Mouse (Mus musculus): Measurements from ENCODE around the gene Scand1.

Gene Scand1

DNA sequence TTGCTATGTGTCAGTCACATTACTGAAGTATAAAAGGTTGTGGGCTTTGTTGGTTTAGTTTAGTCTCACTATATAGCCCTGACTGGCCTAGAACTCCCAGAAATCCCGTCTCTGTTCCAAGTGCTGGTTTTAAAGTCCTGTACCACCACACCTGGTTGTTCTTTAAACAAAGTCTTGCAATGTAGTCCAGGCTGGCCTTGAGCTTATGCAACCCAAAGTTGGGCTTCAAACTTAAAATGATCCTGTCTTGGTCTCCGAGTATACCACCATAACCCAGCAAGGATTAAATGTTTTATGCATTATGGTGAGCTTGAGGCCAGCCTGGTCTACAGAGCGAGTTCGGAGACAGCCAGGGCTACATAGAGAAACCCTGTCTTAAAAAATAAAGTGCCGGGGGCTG lies 2.6 kb downstream of the Scand1 start:
- DNase-seq (ENCODE audit: low read depth, low spot score), result no peak

DNA sequence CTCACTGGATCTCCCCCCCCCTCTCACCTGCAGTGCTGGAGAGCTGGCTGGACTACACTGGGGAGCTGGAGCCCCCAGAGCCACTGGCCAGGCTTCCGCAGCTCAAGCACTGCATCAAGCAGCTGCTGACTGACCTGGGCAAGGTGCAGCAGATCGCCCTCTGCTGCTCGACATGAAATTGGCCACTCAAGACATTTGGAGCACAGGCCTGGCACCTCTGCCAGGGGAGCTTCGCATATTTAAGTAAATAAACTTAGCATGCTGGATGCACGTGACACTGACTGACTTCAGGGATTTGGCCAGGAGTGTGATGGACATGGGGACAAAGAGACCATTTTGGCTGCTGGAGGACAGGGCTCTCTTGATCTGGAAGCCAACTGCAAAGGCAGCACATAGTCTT lies 5.2 kb downstream of the Scand1 start:
- DNase-seq (ENCODE audit: low read depth, low spot score), result peak; percentile 51

DNA sequence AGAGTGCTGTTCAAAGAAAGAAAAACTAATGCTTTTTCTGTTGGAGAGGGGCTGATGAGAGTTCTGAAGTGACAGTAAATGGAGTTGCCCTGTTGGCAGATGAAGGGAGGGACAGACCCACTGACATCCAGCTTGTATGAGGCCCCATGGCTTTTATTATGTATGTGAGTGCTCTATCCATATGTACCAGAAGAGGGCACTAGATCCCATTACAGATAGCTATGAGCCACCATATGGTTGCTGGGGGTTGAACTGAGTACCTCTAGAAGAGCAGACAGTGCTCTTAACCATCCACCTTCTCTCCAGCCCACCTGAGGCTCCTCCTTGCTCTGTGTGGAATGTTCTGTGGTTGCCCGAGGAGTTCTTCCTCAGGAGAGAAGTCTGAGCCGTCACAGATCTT lies 6.7 kb downstream of the Scand1 start:
- DNase-seq (ENCODE audit: low read depth, low spot score), result peak; percentile 75

DNA sequence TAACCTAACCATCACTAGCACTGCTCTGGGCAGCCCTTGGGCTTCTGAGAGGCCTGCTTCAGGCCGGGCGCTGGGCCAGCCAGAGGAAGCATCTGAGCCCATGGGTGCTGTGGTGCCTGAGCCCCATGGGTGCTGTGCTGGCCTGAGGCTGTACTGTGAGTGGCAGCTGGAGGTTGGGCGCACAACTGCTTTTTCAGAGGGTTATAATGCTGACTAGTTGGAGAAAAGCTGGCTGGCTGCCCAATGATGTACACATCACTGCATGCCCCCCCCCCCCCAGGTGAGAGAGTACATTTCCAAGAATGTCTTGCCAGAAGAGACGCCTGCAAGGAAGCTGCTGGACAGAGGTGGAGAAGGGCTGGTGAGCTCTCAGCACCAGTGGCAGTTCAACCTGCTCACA lies 8.2 kb downstream of the Scand1 start:
- no peak for DNase-seq (ENCODE audit: low read depth, low spot score)

DNA sequence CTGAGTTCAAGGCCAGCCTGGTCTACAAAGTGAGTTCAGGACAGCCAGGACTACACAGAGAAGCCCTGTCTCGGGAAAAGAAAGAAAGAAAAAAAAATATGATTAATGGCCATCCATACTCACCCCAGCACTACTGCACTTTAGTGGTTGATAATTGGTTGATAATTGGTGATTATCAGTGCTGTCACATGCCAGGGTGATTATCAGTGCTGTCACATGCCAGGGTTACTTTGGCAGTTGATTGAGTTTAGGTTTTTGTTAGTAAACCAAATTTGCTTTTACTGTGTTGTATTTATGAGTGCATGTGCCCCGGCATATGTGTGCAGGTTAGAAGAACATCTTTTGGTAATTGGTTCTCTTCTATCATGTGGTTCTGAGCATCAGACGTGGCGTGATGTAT lies 10.4 kb downstream of the Scand1 start:
- no peak for DNase-seq (ENCODE audit: low read depth, low spot score)

DNA sequence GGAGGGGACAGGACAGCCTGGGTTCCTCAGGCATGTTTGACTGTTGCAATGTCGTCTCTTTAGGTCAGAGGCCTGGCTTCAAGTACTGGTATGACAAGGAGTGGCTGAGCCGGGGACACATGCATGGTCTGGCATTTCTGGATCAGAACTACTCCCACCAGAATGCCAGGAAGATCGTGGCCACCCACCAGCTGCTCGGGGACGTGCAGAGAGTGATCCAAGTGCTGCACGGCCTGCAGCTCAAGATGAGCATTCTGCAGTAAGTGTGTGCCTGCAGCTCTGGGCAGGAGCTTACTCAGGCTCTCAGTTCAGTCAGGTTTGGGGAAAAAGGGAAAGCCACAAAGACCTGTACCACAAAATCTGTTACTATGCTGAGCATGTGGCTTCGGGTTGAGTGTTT lies 14.0 kb downstream of the Scand1 start:
- no peak for DNase-seq (ENCODE audit: low read depth, low spot score)

DNA sequence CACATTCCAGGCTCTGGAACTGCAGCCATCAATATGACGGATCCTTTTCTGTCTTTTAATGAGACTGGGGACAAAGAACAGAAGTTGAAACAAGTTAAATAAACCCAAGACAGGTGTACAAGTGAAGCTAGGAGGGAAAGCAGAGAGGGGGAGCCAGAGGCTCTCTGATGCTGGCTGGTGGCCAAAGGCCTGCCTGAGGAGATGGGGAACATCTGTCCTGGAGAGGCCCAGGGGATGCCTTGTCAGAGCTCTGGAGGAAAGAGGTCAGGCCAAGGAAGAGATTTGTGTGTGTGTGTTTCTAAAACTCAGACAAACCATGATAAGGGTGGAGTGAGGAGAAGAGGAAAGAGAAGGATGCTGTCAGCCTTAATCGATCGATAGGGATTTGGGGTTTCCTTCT lies 14.9 kb downstream of the Scand1 start:
- no peak for DNase-seq (ENCODE audit: low read depth, low spot score)

DNA sequence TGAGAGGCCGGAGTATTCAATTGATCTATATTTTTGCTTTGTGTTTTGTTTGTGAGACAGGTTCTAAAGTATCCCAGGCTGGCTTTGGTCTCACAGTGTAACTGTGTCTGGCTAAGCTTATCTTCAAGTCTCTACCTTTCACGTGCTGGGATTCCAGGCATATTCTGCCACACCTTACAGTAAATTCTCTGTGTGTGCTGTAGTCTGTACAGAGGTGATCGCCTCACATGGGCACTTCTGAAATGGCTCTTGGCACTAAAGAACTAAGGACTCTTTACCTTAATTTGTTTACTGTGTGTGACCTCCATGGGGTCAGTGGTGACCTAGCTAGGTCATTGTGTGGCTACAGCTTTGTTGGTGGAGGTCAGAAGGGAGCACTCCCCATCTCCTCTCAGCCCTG lies 16.3 kb downstream of the Scand1 start:
- no peak for DNase-seq (ENCODE audit: low read depth, low spot score)

DNA sequence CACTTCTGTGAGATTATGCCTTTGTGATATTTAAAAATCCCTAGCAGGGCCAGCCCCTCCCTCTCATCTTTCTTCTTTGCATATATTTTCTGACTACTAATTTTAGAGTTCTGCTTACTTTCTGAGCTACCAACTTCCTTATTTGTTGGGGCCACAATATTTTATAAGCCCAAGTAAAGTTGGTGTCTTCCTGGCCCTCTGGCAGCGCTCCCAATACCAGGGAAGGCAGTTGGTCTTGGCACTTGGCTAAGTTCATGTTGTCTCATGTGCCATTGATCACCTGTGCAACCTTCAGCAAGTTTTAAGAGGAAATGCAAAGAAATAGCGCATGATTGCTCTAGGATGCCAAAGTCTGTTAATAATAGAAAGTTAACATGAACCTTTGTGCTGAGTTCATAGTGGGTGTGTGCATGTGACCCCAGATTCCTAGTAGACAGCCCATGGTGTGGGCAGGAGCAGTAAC lies 16.9 kb downstream of the Scand1 start:
- DNase-seq (ENCODE audit: low read depth, low spot score), result no peak

DNA sequence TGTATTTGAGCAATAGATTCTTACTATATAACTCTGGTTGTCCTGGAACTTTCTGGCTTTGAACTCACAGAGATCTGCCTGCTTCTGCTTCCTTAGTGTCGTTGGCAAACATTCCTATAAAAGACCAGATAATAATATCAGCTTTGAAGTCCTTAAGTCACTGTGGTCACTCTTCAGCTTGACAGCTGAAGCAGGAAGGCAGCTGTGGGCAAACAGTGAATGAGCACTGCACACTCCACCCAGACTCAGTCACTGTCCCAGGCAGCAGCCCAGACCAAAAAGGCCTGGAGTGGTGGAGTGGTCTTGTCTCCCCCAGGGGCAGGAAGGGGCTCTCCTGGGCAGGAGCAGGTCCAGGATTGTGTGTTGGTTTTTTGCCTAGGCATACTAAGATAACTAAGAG lies 20.5 kb downstream of the Scand1 start:
- no peak for DNase-seq (ENCODE audit: low read depth, low spot score)

DNA sequence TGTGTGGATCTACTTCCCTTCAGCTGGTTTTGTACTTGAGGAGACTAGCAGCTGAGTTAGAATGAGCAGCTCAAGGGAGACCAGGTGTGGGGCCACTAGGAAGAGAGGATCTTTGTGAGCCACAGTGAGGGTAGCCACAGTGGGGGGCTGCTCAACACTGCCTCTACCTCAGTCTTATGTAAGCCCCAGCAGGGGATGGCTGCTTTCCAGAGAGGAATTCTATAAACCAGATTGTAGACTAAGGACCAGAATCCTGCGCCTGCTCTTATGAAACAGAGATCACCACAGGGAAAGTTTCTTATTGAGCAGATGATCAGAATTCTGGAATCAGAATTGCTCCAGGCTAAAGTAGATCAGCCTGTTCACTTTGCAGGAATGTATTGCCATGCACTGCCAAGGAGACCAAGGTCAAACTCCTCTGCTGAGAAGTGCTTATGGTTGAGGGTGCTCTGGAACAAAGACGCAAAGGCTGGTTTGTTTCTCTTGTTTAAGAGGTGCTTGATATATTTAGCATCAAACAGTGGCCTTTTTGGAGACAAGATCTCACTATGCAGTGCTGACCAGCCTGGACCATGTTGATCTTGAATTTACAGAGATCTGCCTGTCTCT lies 22.8 kb downstream of the Scand1 start:
- DNase-seq (ENCODE audit: low read depth, low spot score), result no peak

DNA sequence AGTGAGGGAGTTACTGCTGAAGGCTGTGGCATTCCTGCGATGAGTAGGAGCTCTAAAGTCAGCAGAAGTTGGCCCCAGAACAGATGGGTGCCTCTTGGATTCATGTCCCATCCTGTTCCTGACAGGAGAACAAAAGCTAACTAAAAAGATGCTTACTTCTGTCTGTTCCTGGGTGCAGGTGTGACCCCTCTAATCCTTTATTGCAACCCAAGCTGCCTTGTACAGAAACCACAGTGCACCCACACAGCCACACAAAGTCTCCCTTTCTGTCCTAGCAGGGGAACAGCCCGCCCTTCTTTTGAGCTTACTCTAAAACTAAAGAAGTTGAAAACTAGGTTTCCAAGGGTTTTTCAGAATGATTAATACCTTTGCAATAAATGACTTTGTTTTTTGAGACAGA lies 24.3 kb downstream of the Scand1 start:
- DNase-seq (ENCODE audit: low read depth, low spot score), result no peak

DNA sequence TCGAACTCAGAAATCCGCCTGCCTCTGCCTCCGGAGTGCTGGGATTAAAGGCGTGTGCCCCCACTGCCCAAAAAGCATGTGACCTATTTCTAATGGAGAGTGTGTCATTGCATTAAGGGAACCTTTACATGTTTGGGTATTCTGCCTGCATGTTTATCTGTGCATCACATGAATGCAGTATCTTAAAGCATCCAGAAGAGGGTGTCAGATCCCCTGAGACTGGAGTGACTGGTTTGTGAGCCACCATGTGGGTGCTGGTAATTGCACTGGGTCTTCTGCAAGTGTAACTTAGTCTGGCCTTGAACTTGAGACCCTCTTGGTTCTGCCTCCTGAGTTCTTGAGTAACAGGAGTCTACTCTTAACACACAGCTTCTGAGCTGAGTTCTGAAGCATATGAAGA lies 25.8 kb downstream of the Scand1 start:
- DNase-seq (ENCODE audit: low read depth, low spot score), result no peak

DNA sequence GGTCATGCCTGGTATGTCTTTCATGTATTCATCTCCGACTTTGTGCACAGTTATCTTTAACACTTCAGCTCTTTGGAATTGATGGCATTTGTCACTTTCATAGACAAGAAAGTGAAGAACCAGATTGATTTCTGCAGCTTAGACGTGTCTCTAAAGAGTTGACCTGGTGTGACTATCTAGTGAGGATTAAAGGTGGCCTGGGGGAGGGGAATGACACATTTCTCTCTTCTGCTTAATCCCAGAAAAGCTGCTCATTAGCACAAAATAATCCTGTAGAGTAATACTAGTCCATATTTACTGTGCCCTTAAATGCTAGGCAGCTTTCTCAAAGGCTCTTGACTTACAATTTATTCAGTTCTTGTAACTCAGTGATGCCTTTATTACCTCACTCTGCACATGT lies 27.3 kb downstream of the Scand1 start:
- DNase-seq (ENCODE audit: low read depth, low spot score), result no peak

DNA sequence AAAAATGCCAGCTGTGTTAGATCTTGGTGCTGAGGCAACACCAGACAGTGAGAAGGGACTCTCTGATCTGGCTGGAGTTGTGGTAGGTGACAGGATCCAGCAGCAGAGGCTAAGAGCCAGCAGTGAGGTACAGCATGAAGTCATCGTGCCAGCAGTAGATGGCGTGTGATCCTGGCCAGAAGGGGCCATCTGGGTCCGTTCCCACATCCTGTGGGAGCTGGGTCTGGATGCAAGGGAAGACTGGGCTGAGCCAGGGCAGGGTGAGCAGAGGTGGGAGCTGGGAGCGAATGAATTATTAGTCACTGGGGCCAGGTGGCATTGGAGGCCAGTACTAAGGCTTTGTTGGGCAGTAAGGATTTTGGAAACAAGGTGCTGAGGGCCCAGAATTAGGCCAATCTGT lies 31.3 kb downstream of the Scand1 start:
- DNase-seq (ENCODE audit: low read depth, low spot score), result no peak

DNA sequence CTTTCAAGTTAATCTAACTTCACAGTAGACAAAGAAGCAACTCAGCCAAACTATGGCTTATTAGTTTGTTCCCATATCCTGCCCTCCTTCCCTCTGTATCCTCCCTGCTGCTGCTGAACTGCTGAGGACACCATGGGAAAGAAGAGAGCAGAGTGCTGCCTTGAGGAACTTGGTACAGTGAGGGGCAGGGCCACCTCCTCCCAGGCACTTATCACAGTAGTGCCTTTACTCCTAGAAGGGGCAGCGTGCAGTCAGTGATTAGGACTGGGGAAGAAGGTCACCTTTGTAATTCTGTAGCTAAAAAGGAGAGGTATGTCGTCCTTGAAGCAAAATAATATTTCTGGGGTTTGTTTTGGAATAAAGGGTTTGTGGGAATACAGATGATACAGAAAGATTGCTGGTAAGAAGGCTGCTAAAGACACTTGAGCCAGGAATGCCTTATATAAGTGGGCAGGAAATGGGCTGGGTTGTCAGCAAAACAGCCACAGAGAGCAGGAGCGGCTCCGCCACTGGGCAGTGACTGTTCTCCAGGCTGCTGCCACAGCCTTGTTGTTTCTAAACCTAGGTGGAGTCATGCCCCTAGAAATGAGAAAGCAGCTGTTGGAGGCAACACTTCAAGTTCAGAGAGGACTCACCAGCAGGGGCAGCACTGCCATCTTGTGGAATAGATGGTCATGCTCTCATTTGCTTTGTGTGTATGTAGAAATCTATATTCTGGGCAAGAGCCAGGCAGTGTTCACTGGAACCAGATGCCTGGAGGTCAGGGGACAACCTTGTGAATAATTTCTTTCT lies 34.1 kb downstream of the Scand1 start:
- DNase-seq (ENCODE audit: low read depth, low spot score), result peak; percentile 89

DNA sequence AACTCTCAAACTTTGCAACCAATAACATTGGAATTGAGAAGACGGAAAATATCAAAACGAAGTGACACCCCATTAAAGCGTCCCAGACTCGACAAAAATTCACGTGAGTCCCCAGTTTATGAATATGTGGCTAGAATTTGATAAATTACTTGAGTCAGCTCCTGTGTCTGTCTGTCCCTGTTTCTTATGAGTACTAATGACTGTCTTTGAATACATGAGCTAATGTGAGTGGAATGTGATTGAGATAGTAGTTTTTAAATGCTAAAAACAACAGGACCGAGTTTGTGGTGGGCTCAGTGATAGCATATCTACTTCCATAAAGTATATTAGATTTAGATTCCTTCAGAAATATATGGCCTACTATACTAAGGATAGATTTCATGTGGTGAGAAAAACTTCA lies 40.0 kb downstream of the Scand1 start:
- no peak for DNase-seq (ENCODE audit: low read depth, low spot score)

DNA sequence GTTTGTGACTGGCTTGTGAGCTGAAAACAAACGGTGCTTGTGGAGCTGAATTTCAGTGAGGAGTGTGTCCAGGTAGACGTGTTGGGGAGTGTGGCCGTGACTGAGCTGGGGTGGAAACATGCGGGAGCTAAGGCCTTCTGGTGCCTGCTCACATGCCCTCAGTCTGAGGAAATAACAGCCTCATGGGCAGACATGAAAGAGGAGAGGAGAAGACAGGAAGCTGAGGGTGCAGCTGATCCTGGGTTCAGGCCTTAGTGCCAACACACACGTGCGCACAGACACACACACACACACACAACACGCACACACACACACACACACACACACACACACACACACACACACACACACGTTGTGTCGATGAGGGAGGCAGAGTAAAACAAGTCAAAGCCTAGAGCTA lies 44.9 kb downstream of the Scand1 start:
- peak; percentile 49 for DNase-seq (ENCODE audit: low read depth, low spot score)

DNA sequence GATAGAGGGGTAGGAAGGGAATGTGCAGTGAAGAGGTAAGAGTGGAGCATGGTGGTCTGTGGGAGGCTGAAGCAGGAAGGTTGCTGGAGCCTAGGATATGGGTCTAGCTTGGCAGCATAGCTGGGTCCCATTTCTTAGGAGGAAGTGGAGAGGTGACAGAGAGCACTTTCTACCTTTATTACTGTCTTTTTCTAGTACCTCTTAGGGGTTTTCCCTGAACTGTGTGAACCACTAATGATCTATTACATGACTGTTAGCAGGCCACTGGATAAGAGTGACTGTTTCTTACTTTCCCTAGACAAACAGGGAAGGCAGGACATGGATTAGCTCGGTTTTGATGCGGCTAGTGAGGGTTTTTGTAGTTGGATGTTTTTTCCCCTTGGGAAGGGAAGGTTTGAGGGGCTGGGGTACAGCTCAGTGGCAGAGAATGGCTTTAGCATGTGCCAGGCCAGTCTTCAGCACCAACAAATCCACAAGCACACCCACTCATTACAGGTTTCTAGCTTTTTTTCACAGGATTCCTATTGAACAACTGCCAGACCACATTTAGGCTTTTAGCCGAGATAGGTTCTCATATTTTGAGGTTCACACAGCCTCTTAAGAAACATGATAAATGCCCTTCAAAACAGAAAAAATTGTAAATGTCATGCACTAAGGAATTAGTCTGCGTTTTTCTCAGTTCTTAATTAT lies 49.2 kb downstream of the Scand1 start:
- no peak for DNase-seq (ENCODE audit: low read depth, low spot score)

Data from CD4-positive, CD25-positive, alpha-beta regulatory T cell, adult 2 months (primary cell).